Mouse (Mus musculus) kidney, embryonic 14.5 days (tissue): ENCODE measurements around the gene Ski. TPM values are rescaled to one million over a fixed set of nuclear protein-coding genes. Genes with fewer than 3 reads are reported as not detected.
A peak's percentile ranks its signal among the peaks of the same experiment; 100 is the strongest.
"Not testable (repeated sequence)": the region's sequence is repeated elsewhere in the genome, so short reads cannot be mapped to it uniquely, and the experiment has no call there.

Experiments
- ATAC-seq: fragments of 200-750 bp; cut with Nextera tagmentation; 2 replicates; pipeline ENCODE4 v1.8.0; 2017; ENCODE audit warnings: moderate number of reproducible peaks, mild to moderate bottlenecking, moderate TSS enrichment, moderate library complexity; ENCODE audit not compliant: low FRiP score, low TSS enrichment
- H3K27ac ChIP-seq: fragments of 300-500 bp; sonication (generic); 2 replicates; pipeline ENCODE4 v1.5.1; 2014; ENCODE audit warnings: low read depth, mild to moderate bottlenecking, low read length, moderate library complexity, mixed read lengths
- H3K27me3 ChIP-seq: fragments of 300-500 bp; sonication (generic); 2 replicates; pipeline ENCODE4 v1.6.1; 2014; ENCODE audit warnings: mild to moderate bottlenecking, low read length; ENCODE audit not compliant: control insufficient read depth, insufficient read depth
- H3K36me3 ChIP-seq: fragments of 300-500 bp; sonication (generic); 2 replicates; pipeline ENCODE4 v1.6.1; 2014; ENCODE audit warnings: low read length, mixed read lengths; ENCODE audit not compliant: control insufficient read depth, insufficient read depth
- H3K4me1 ChIP-seq: fragments of 300-500 bp; sonication (generic); 2 replicates; pipeline ENCODE4 v1.6.1; 2014; ENCODE audit warnings: low read length, mixed read lengths; ENCODE audit not compliant: control insufficient read depth, insufficient read depth
- H3K4me2 ChIP-seq: fragments of 300-500 bp; sonication (generic); replicated peaks from 2 replicates; pipeline ENCODE4 v1.6.1; 2014; ENCODE audit warnings: low read depth, mild to moderate bottlenecking, low read length
- H3K4me3 ChIP-seq: fragments of 300-500 bp; sonication (generic); 2 replicates; pipeline ENCODE4 v1.5.1; 2014; ENCODE audit warnings: mild to moderate bottlenecking, low read length
- H3K9ac ChIP-seq: fragments of 300-500 bp; sonication (generic); 2 replicates; pipeline ENCODE4 v1.6.1; 2014; ENCODE audit warnings: low read depth, mild to moderate bottlenecking, low read length, moderate library complexity
- H3K9me3 ChIP-seq: fragments of 300-500 bp; sonication (generic); 2 replicates; pipeline ENCODE4 v1.6.1; 2016; ENCODE audit warnings: low read length; ENCODE audit not compliant: control insufficient read depth
- WGBS: fragments of 180-500 bp; shearing (Covaris S2); extraction: QIAGEN DNeasy Blood & Tissue Kit; methylation state at CpG from one replicate; pipeline ENCODE4 v1.1.7; 2014; 5-methylcytosine and 5-hydroxymethylcytosine counted together
- polyA plus RNA-seq: library from polyadenylated mRNA; unstranded; fragments of >200 nt; fragmentation: Nextera tagmentation; extraction: Ambion mirVana; gene quantifications from 2 replicates; pipeline ENCODE4 v1.2.1, GENCODE M21; 2014

Gene Ski
- polyA plus RNA-seq, 1 experiment from 2014 or later: 24.5 TPM

GRCm38 (mm10) chr4:155249648-155250351, 27.4 kb upstream of the Ski start, which contains the start of gene Faap20:
Faap20 (plus strand) TSS chr4:155249802.
- Histone ChIP-seq H3K36me3 (no peaks in the 10 kb centered on the region), H3K4me2 (peak within 1 kb of the TSS; percentile 80), H3K4me3 (peak within 1 kb of the TSS; percentile 65), H3K27ac (peak within 1 kb of the TSS; percentile 99), H3K4me1 (peaks cover 28% of the 10 kb centered on the region), H3K9ac (peak within 1 kb of the TSS; percentile 73), H3K9me3 (peaks cover 3% of the 10 kb centered on the region; the same call in 1 of the 2 replicates), H3K27me3 (no peaks in the 10 kb centered on the region)
- peak; percentile 88 for ATAC-seq
- 0% methylated on average over 53 of the region's 58 CpGs for WGBS

GRCm38 (mm10) chr4:155249257-155249647, 26.9 kb upstream of the Ski start:
- Histone ChIP-seq H3K9ac (peak overlapping the region; percentile 73), H3K9me3 (peaks cover 3% of the 10 kb centered on the region; the same call in 1 of the 2 replicates), H3K4me3 (peak overlapping the region; percentile 65), H3K4me1 (peaks cover 28% of the 10 kb centered on the region), H3K27ac (peak overlapping the region; percentile 99), H3K36me3 (no peaks in the 10 kb centered on the region), H3K27me3 (no peaks in the 10 kb centered on the region), H3K4me2 (peak overlapping the region; percentile 80)
- peak; percentile 70 for ATAC-seq
- 0% methylated on average over 9 of the region's 9 CpGs for WGBS

GRCm38 (mm10) chr4:155248054-155248453, 25.7 kb upstream of the Ski start:
- H3K27ac ChIP-seq, ATAC-seq, H3K9me3 ChIP-seq, H3K4me2 ChIP-seq, H3K4me3 ChIP-seq, H3K36me3 ChIP-seq, H3K9ac ChIP-seq, H3K27me3 ChIP-seq: not testable (repeated sequence)
- H3K4me1 ChIP-seq: peaks cover 28% of the 10 kb centered on the region
- WGBS: 95% methylated on average over 3 of the region's 3 CpGs

GRCm38 (mm10) chr4:155246691-155247105, 24.3 kb upstream of the Ski start:
- Histone ChIP-seq H3K9ac (peak overlapping the region; percentile 31; the same call in 1 of the 2 replicates), H3K27me3 (no peaks in the 10 kb centered on the region), H3K27ac (peak overlapping the region; percentile 32; the same call in 1 of the 2 replicates), H3K36me3 (no peaks in the 10 kb centered on the region), H3K4me2 (no peak overlapping the region), H3K4me3 (no peak overlapping the region), H3K4me1 (peaks cover 27% of the 10 kb centered on the region), H3K9me3 (peaks cover 3% of the 10 kb centered on the region; the same call in 1 of the 2 replicates)
- ATAC-seq: 0 out of 2 replicates have a peak, but pooled peaks have one; percentile 2
- 49% methylated on average over 12 of the region's 12 CpGs for WGBS

GRCm38 (mm10) chr4:155245770-155246492, 23.5 kb upstream of the Ski start:
- Histone ChIP-seq H3K4me1 (peaks cover 19% of the 10 kb centered on the region), H3K36me3 (no peaks in the 10 kb centered on the region), H3K27me3 (no peaks in the 10 kb centered on the region), H3K4me2 (no peak overlapping the region), H3K9ac (no peak overlapping the region), H3K27ac (no peak overlapping the region), H3K9me3 (peaks cover 3% of the 10 kb centered on the region; the same call in 1 of the 2 replicates), H3K4me3 (no peak overlapping the region)
- whole genome bisulfite sequencing: 58% methylated on average over 6 of the region's 6 CpGs
- ATAC-seq: no peak

- H3K9me3 ChIP-seq: peaks cover 3% of the 10 kb centered on the region; the same call in 1 of the 2 replicates
- no peak overlapping the region for H3K27ac ChIP-seq
- H3K4me1 ChIP-seq: peaks cover 17% of the 10 kb centered on the region
- no peak overlapping the region for H3K4me2 ChIP-seq
- H3K27me3 ChIP-seq: no peaks in the 10 kb centered on the region
- H3K4me3 ChIP-seq: no peak overlapping the region
- no peak for ATAC-seq
- H3K9ac ChIP-seq: no peak overlapping the region
- 86% methylated on average over 12 of the region's 12 CpGs for WGBS
- H3K36me3 ChIP-seq: no peaks in the 10 kb centered on the region
Measured at GRCm38 (mm10) chr4:155243233-155243632, 20.8 kb upstream of the Ski start.

GRCm38 (mm10) chr4:155242292-155242691, 19.9 kb upstream of the Ski start:
- 86% methylated on average over 5 of the region's 5 CpGs for WGBS
- H3K27me3 ChIP-seq: no peaks in the 10 kb centered on the region
- ATAC-seq: no peak

GRCm38 (mm10) chr4:155241789-155242188, 19.4 kb upstream of the Ski start:
- no peak for ATAC-seq
- Histone ChIP-seq H3K9me3 (no peaks in the 10 kb centered on the region), H3K27ac (no peak overlapping the region), H3K36me3 (no peaks in the 10 kb centered on the region), H3K9ac (no peak overlapping the region), H3K4me3 (no peak overlapping the region), H3K4me2 (no peak overlapping the region), H3K4me1 (peaks cover 30% of the 10 kb centered on the region), H3K27me3 (no peaks in the 10 kb centered on the region)
- 82% methylated on average over 9 of the region's 9 CpGs for WGBS

More at GRCm38 (mm10) chr4:155242292-155242691, 19.9 kb upstream of the Ski start:
- Histone ChIP-seq H3K27ac (no peak overlapping the region), H3K4me1 (peaks cover 26% of the 10 kb centered on the region), H3K36me3 (no peaks in the 10 kb centered on the region), H3K4me3 (no peak overlapping the region), H3K4me2 (no peak overlapping the region), H3K9ac (no peak overlapping the region), H3K9me3 (no peaks in the 10 kb centered on the region)

- WGBS: 49% methylated on average over 6 of the region's 6 CpGs
- Histone ChIP-seq H3K27me3 (no peaks in the 10 kb centered on the region), H3K9me3 (no peaks in the 10 kb centered on the region), H3K4me1 (peaks cover 38% of the 10 kb centered on the region), H3K36me3 (no peaks in the 10 kb centered on the region), H3K4me3 (no peak overlapping the region), H3K27ac (no peak overlapping the region), H3K9ac (no peak overlapping the region), H3K4me2 (no peak overlapping the region)
- no peak for ATAC-seq
Measured at GRCm38 (mm10) chr4:155239494-155239893, 17.1 kb upstream of the Ski start.
